Mouse (Mus musculus) heart, postnatal 36 days (tissue): Measurements from ENCODE around the gene Frmd4b. TPM values are rescaled to one million over a fixed set of nuclear protein-coding genes. Genes with fewer than 3 reads are reported as not detected.
"Not testable (repeated sequence)": the region's sequence is repeated elsewhere in the genome, so short reads cannot be mapped to it uniquely, and the experiment has no call there.

Experiments used
- DNase-seq, 2 experiments: peaks; one replicate each; pipeline ENCODE4 v3.0.0; 2021 to 2022
- intact Hi-C: fragments of 180-260 bp; cut with DNase I; formaldehyde crosslinking; loops from one replicate; pipeline ENCODE4 v1.15.1; 2025
- total RNA-seq, 2 experiments: library from RNA; stranded (reverse); gene quantifications; 2 replicates each; pipeline ENCODE4 v1.2.3; 2021

Gene Frmd4b
- total RNA-seq, 2 experiments from 2014 or later = 16.2 to 19.7 TPM

DNA sequence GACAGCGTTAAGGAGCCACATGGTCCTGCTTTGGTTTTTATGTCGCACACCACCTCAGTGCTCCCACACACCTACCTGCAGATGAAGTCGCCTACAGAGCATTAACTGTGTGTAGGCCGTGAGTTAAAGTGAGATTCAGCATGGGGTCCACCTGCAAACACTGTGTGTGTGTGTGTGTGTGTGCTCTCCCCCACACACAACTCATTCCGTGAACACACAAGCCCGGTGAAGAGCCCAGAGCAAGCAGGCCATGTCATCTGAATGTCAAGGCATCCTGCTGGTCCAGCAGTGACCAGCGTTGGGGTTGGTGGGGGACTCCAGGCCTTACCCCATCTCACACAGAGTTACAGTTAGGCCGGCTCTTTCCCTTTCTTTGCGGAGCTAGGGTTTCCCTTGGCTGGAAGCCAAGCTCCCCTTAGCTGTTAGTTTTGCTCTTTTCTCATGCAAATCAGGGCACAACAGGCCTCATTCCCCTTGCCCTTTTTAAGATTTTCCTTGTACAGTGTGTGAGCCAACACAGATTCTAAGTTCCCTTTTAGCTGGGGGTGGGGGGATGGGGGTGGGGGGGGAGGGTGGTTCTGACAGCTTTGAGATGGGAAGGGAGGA, 220.9 kb downstream of the Frmd4b start:
- no peak for DNase-seq
- intact Hi-C loops = no loop called here

DNA sequence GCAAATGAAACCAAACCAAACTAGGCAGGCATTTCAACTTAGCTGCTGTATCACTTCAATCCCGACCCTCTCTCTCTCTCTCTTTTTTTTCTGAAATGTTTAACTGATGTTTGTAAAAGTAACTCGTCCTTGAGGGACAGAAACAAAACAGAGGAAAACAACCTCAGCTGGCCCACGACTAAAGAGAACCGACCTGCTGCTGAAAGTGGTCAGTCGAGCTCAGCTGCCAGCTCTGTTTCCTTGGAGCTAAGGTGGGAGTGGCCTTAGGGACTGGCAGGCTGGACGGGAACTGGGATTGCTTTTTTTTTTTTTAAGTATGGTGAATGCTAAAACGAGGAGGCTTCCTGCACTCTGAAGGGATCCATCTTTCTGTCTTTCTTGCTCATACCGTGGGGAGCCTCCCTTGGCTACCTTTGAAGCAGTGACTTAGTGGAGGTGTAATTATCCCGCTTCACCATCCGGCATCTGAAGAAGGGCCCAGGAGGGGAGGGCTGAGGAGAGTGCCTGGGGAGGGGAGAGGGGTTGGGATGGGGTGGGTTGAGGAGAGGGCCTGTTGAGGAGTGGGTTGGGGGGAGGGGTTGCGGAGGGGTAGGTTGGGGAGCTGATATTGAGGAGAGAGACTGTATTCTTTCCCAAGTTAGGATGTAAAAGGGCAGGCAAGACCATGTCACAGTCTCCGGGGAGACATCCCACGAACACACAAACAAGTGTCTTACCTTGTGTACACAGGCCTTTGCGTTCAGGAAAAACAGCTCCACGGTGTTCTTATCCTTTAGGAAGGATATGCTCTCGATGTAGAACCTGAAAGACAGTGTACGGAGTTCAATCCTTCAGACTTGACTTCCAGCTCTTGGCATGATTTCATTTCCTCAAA, 221.6 kb downstream of the Frmd4b start:
- intact Hi-C loops = no loop called here
- peak in 1 of 2 experiments; percentile 26 for DNase-seq

DNA sequence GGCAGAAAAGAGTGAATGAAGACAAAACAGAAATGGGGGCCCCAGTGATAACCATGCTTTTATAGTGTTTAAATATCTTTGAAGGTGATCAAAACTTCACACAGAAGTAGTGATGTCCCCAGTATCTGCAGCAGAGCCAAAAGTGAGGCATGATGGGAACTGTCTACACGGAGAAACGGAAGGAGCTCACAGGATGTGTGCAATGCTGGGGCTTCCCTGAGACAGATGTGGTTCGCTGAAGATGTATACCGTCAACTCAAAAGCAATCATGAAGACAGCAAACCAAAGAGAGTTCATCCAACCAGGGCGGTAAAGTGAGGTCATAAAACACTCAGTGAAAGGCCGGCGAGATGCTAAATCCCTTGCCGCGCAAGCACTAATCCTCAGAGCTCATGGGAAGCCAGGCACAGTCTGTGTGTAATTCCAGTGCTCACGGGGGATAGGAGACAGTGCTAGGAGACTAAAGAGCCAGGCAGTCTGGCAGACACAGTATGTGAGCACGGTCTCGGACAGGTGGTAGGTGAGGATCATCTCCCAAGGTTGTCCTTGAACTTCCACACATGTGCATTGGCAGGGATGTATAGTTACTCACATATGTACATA, 222.8 kb downstream of the Frmd4b start:
- no peak for DNase-seq
- intact Hi-C loops = no loop called here

DNA sequence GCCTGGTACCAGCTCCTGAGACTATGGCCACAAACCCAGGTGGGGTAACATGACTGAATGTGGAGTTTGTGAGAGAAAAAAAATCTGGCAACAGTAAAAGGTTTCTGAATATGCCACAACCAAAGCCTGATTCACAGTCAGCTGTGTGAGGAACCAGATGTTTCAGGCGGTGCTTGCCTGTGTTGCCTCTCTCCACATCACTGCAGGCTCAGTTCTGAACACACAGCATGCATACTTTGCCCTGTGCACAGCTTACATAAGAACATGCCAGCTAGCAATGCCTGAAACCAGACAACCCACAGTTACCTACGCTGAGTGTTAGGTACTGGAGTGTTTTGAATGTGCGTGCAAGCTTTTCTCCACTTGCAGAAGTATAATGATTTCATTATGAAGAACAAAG, 224.4 kb downstream of the Frmd4b start:
- DNase-seq = no peak
- intact Hi-C loops = no loop called here

DNA sequence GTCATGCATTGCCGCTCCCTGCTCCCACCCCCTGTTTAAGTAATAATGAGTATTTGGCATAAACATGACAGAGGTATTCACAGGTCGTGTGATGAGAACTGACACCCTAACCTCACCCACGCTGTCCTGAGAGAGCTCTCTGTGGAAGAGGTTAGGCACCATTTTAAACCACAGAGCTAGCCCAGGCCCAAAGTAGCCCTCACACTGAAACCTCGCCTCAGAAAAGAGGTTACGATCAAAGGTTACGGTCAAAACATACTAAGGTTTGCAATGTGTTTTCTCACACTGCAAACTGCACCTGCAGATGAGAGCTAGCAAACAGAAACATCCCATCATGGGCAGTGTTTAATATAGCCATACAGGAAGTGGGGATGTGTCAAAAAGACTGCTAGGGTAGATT, 230.0 kb downstream of the Frmd4b start:
- intact Hi-C loops = no loop called here
- DNase-seq = no peak

DNA sequence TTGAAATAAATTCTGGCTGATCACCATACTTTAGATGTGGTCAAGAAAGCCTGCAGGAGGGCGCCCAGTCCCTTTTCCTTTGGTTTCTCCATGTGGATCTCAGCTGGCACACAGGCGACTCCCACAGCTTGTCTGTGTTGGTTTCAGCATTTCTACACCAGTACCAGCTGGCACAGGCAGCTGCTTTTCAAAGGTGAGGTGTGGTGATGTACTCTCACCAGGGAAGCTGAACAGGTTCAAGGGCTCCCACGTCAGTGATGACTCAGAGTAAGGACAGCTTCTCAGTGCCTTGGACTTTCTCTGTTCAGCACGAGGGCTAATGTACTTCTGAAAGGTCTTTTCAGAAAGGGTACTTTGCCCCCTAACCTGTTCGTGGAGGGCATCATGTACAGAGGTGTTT, 232.4 kb downstream of the Frmd4b start:
- no peak for DNase-seq
- intact Hi-C loops = no loop called here

DNA sequence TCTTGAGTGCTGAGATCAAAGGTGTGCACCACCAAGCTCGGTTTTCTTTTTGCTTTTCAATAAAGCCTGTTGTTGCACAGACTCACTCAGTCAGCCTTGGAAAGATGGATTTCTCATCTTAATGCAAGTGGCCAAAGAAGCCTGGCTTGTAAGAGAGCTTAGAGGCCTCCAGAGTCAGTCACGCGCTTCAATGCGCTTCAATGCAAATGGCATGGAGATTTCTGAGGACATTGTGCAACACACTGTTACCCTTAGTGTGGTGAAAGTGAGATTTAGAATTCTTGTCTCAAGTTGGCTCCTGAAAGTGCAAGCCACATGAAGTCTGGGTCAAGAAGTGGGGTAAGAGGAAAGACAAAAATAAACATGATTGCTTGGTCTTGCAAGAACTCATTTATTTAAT, 236.1 kb downstream of the Frmd4b start:
- no peak for DNase-seq
- intact Hi-C loops = no loop called here

DNA sequence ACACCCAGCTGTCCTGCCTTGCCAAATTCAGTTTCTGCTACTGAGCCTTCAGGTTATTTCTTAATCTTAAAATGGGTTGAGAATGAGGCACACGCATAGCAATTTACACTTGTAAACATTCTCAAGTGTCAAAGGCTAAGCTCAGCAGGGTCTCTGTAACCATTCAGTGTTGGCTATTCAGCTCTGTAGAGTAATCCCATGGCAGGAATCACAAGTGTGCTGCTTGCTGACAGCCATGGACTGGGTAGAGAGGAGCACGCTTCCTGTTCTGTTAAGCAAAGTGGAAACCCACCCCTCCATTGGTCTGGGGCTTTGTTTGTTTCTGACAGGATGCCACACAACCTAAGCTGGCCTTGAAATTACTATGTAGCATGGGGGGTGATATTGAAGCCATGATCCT, 246.4 kb downstream of the Frmd4b start:
- intact Hi-C loops = no loop called here
- DNase-seq = no peak

DNA sequence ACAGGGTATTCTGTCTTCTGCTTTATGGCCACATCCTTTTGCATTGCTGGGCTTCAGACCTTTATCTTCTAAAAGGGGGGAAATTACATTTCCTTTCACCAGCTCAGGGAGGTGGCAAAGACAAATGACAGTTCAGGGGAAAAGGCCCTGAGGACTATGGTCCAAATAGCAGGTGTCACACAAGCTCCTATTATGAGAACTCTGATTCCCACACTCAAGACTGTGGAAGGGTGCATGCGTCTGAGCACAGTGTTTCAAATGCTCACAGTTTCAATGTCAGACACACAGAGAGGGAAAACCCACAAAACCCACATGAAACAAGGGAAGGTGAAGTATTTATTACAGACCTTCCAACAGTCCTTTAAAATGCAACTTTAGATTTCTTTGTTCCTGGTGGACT, 246.9 kb downstream of the Frmd4b start:
- intact Hi-C loops = no loop called here
- DNase-seq = no peak

DNA sequence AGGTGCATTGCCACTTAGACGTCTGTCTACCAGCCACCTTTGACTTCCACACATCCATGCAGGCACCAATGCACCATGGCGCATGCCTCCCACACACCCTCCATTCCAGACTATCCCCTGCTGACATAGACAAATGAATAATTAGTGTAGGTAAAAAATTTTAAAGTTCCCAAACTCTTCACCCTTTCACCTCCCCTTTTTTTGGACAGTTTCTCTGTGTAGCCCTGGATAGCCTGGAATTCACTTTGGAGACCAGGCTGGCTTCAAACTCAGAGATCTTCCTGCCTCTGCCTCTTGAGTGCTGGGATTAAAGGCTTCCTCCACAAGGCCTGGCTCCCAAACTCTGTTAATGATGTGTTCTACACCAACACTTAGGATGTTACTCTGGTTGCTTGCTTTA, 253.5 kb downstream of the Frmd4b start:
- no peak for DNase-seq
- intact Hi-C loops = no loop called here

DNA sequence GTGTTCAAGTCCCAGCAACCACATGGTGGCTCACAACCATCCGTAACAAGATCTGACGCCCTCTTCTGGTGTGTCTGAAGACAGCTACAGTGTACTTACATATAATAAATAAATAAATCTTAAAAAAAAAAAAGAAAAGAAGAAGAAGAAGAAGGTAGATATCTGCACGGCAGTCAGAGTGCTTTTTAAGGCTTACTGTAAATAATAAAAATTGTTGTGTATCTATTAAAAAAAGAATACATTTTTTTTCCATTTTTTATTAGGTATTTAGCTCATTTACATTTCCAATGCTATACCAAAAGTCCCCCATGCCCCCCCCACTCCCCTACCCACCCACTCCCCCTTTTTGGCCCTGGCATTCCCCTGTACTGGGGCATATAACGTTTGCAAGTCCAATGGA, 259.7 kb downstream of the Frmd4b start:
- intact Hi-C loops, DNase-seq: not testable (repeated sequence)

DNA sequence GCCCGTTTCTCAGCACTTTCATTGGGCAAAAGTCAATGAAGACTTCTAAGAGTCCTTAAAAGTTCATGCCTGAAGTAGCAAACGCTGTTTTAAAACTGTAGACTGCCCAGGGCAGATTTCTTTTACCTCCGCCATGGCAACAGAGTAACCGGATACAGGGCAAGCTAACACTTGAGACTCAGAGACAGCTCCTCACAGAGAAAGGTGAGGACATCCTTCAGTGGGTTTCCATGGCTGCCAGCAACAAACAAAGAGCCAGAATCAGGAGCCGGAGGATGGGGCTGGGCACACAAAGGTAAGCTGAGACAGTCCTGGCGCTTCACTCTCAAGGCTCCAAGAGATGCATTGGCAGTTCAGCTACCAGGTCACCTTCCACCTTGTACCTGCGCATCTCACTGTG, 260.7 kb downstream of the Frmd4b start:
- intact Hi-C loops = no loop called here
- DNase-seq = no peak

DNA sequence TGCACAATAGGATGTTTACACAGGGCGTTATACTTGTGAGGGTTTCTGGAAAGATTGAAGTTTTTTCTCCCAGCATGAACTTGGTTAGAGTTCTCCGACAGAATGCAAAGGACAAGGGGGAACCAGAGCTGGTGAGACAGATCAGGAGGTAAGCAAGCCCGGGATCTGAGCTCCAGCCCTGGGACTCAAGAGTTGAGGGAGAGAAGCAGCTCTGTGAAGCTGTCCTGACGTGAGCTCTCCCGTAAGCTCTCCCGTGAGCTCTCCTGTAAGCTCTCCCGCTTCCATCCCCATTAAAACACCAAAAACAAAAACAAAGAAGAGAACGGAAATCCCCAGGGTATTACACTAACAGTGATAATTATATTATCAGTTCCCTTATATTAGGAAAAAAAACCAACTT, 262.2 kb downstream of the Frmd4b start:
- intact Hi-C loops = no loop called here
- DNase-seq = no peak

DNA sequence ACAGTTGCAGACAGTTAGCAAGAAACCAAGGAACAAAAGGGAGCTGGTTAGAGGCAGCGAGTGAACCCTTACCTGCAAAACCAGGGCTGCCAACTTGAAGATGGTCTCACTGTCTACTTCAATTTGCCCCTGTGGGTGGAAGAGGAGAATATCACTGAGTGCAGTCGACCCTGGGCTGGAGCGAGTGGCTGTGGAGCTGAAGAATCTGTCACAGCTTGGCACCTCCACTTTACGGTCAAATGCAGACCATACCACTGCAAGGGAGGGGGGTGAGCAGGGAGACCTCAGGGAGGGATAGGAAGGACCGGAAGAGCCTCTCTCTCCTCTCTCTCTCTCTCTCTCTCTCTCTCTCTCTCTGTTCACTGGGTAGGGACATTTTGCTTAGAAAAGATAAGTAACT, 263.4 kb downstream of the Frmd4b start:
- intact Hi-C loops = loop anchor here (5.0 kb wide), 1 partner anchor 77 kb away; no protein-coding TSS in a partner anchor
- no peak for DNase-seq

DNA sequence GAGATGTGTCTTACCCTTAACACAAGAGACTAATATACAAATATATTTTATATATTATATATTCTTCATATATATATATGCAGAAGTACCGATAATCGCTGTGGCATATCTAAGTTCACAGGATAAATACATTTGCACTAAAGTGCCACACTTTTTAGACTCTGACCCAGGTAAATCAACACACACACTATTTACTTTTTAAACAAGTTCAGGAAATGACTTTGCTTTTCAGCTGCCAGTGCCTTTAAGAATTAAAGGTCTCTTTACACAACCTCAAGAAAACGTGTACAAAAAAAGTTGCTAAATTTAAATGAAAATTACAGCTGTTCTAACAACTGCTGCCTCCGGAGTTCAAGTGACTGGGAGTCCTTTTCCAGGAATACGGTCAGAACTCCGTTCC, 264.0 kb downstream of the Frmd4b start:
- no peak for DNase-seq
- intact Hi-C loops = loop anchor here (5.0 kb wide), 1 partner anchor 76 kb away; no protein-coding TSS in a partner anchor

DNA sequence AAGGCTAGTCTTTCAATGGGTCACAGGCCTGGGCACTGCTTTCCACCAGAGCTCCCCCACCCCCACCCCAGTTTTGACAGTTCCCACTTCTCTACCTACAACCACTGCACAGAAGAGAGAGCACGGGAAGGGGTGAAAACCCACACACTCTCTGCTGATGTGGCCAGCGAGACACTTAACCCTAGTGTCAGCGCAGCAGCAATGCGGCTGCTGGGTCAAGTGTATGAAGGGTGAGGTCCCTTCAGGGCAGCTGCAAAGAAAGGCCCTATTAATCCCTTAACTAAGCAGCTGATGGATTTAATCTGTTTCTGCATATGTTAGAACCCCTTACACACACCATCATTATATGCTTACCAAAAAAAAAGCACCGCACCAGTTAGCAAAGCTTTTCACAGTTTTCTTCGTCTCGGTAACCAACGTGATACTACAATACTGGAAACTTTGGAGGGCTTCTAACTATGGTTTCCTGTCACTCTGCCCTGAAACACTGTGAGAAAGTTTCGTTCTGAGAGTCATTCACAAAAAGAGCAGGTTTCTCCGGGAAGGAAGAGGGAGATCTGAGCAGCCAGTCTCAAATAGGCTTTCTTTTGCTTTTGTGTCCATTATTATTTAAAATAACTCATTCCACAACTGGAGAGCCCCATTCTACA, 264.7 kb downstream of the Frmd4b start:
- DNase-seq = no peak
- intact Hi-C loops = loop anchor here (5.0 kb wide), 1 partner anchor 75 kb away; no protein-coding TSS in a partner anchor

DNA sequence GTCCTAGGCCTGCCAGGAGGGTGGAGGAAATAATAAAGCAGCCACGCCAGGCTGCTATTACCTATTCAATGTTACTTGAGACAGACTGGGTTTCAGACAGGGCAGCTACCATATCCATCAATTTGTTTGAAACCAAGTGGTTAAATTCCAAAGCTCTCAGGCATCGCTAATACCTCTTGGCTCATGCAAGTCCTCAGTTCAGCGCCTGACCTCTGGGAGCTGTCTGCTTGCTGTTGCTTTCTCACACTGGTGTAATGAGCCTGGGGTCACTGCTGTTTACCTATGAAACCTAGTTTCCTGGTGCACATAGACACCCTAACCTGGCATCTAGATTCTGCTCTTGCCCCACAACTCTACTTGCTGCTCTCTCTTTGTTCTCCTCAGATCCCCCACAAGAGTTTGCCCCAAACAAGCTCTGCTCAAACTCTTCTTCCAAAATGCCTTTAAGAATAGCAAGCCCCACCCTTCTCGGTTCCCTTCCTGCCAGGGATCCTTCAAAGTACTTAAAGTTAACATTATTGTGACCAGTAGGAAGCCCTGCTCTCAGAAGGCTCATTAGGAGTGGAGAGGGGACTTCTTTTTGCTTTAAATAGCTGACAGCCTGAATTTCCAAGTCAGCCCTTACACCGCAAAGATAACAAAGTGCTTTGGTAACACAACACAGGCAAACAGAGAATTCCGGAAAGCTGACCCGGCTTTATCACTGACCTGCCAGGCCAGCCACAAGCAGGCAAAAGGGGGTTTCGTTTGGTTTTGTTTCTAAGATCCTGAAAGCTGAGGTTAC, 267.8 kb downstream of the Frmd4b start:
- DNase-seq = peak in 1 of 2 experiments; percentile 20
- intact Hi-C loops = loop anchor here (5.0 kb wide), 1 partner anchor 72 kb away; no protein-coding TSS in a partner anchor

DNA sequence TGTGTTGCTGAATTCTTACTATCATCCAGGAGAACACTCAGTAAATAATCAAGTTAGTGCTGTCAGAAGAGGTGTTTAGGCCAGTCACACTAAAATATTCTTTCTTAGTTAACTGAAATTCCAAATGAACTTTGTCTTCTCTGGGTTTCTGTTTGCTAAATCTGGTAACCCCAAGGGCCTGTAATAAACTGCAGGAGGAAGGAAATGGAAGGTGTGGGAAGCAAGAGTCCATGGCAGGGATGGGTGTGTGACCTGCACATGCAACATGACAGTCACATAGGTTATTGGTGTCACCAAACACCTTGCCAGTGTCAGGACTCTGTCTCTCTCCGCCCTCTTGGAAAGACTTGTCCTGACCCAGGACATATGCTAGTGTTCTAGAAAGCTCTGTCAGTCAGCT, 270.4 kb downstream of the Frmd4b start:
- intact Hi-C loops = no loop called here

DNA sequence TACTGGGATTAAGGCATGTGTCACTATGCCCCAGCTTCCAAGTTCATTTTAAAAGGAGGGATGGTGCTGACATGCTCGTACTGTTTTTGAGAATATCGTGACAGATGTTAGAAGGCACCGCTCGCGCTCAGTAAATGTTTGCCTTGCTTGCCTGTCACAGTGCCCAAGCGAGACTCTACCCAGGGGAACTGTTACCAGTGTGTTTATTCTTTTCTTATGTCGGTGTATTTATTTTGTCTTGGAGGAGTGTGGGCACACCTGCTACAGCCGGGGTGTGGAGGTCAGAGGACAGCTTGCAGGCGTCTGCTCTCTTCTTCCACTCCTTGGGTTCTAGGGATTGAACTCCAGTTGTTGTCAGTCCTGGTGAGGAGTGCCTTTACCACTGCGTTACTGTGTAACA, 270.8 kb downstream of the Frmd4b start:
- DNase-seq = no peak
- intact Hi-C loops = no loop called here

More for the DNA sequence above, 270.4 kb downstream of the Frmd4b start:
- DNase-seq = no peak

DNA sequence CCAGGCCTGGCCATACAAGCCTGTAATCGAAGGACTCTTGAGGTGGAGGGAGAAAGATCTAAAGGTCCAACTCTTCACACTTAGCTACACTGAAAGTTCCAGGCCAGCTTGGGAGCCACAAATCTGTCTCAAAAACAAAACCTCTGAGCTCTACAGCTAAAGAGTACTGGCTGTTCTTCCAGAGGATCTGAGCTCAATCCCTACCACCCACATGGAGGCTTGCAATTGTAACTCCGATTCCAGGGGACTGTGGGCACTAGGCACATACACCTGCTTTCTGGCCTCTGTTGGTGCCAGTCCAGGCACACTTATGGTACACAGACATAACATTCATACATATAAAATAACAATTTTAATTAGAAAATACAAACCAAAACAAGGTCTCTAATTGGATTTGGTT, 271.4 kb downstream of the Frmd4b start:
- DNase-seq = no peak
- intact Hi-C loops = no loop called here
